ENCODE assay signal across 14 mouse cellular contexts in the genomic region with DNA sequence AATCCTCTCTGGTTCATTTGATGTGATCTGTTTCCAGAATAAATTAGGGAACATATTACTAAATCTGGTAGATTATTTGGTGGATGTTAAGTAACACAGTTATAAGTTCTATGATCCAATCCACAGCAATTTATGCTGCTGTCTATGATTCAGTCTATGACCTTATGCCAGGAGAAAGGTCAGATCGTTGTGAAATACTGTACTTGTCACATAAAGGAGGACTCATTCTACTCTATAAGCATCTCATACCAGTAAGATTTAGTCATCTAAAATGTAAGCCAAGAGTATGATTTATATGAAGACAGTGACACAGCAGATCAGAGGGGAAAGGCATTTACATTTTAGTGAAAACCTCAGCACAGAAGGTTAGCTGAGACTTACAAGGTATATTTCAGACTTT.
"Had no signal": no experiment of that assay in that cellular context is flagged by ENCODE, and none has a peak within 500 bp of the region (broad histone marks: within the 10 kb centered on the region; RNA-seq: fewer than 3 reads in every experiment).

No protein-coding gene starts in this region.

- DNase-seq: cerebellum, postnatal 10 days; cerebellum, postnatal 14 days; cerebellum, postnatal 25 days; cerebellum, postnatal 36 days; embryo, embryonic 11 days; forebrain, postnatal 0 days; gastrocnemius, adult 2 months; gastrocnemius, postnatal 10 days; gastrocnemius, postnatal 14 days; gastrocnemius, postnatal 25 days; gastrocnemius, postnatal 36 days; heart, adult 11 months; heart, adult 18-20 months; heart, adult 2 months had no signal
